Mouse (Mus musculus): ENCODE measurements around the gene Scrn1. TPM values are rescaled to one million over a fixed set of nuclear protein-coding genes. Genes with fewer than 3 reads are reported as not detected.

Gene Scrn1
- polyA plus RNA-seq, 1 experiment = 40.6 TPM

DNA sequence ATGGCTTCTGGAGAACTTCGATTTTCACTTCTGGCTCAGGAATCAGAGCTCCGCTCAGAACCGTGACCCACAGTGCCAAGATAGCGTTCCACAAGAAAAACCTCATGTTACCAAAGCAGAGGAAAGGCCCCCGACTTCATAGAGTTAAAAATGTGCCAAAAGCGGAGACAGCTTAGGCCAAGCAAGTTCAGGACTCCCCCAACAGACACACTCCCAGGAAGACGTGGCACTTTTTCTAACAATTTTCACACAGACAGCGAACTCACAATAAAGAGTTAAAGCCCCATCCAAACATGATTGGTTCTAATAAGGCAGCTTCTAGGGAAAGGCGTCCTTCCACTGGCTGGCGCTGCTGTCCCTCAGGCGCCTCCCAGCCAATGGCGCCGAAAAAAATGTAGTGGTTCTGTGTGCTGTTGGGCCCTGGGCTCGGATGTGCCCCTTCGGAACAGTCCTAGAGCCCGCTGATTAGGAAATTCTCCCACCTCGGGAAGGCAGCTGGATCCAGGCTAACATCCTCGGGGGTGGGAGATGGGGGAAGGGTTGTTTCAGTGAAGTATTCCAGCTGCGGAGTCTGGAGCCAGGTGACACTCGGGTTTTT is 26.7 kb upstream of the Scrn1 start:
- Histone ChIP-seq H3K79me2 (ENCODE audit: control insufficient read depth, insufficient read depth) (no peaks in the 10 kb centered on the region), H3ac (ENCODE audit: control insufficient read depth, insufficient read length, low read depth) (peak overlapping the region; percentile 71), H3K79me3 (ENCODE audit: low read depth) (peaks cover 4% of the 10 kb centered on the region), H3K4me3 (ENCODE audit: insufficient read depth, poor library complexity, severe bottlenecking) (peak overlapping the region; percentile 52), H3K36me3 (ENCODE audit: control insufficient read depth, insufficient read depth) (no peaks in the 10 kb centered on the region), H3K27me3 (ENCODE audit: control insufficient read depth, insufficient read depth, insufficient read length) (no peaks in the 10 kb centered on the region)
- TF ChIP-seq CEBPB (IDR thresholded peaks at IDR 0.05; ENCODE audit: low read depth) = no peak
- TF ChIP-seq USF1 (IDR thresholded peaks at IDR 0.05; ENCODE audit: low read depth) = no peak
- TF ChIP-seq CTCF (IDR thresholded peaks at IDR 0.05; ENCODE audit: control insufficient read depth, insufficient read depth, insufficient read length) = no peak
- TF ChIP-seq FOSL1 (IDR thresholded peaks at IDR 0.05; ENCODE audit: insufficient read depth, low read length, poor library complexity, severe bottlenecking) = no peak
- no peak for TF ChIP-seq MYOG (IDR thresholded peaks at IDR 0.05; ENCODE audit: control insufficient read depth, extremely low read depth, insufficient read length)
- no peak for TF ChIP-seq MAX (IDR thresholded peaks at IDR 0.05)
- no peak for TF ChIP-seq MYOD1 (IDR thresholded peaks at IDR 0.05; ENCODE audit: control insufficient read depth, insufficient read length, low read depth)

DNA sequence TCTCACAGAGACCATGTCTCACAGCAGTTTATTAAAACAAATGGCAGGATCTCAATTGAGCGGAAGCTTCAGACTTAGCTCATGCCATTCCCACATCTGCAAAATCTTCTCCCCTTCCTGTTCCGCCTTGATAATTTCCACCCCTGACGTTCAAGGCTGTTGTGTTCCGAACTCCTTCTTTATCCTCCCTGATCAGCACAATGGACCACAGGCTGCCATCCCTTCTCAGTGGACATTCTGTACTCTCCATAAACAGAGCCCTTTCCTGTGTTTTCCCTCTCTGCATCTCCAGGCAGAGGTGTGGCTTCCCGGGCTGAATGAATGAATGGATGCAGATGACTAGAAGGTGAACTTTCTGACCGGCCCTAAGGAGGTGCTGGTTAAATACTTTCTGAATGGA is 25.5 kb upstream of the Scrn1 start:
- Histone ChIP-seq H3K79me2 (ENCODE audit: control insufficient read depth, insufficient read depth) (no peaks in the 10 kb centered on the region), H3ac (ENCODE audit: control insufficient read depth, insufficient read length, low read depth) (no peak overlapping the region), H3K4me3 (ENCODE audit: insufficient read depth, poor library complexity, severe bottlenecking) (no peak overlapping the region), H3K36me3 (ENCODE audit: control insufficient read depth, insufficient read depth) (no peaks in the 10 kb centered on the region), H3K79me3 (ENCODE audit: low read depth) (peaks cover 4% of the 10 kb centered on the region), H3K27me3 (ENCODE audit: control insufficient read depth, insufficient read depth, insufficient read length) (no peaks in the 10 kb centered on the region)
- no peak for TF ChIP-seq FOSL1 (IDR thresholded peaks at IDR 0.05; ENCODE audit: insufficient read depth, low read length, poor library complexity, severe bottlenecking)

DNA sequence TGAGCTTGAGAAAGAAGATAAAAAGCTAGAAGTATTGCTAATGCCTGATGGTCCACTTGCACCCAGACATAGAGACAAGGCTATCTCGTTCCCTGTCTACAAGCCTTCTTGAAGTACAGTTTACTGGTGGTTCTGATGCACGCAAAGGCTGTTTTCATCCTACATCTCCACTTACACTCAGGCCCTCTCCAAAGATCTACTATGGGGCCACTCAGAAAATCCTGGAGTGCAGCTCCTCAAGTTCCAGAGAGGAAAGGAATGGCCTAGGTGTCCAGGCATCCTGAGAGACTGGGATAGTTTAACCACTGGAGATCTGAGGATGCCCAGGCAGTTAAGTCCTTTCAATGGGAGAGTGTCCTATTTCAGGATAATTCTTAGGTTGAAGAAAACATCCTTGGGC is 24.4 kb upstream of the Scrn1 start:
- H3ac ChIP-seq (ENCODE audit: control insufficient read depth, insufficient read length, low read depth) = no peak overlapping the region
- no peaks in the 10 kb centered on the region for H3K27me3 ChIP-seq (ENCODE audit: control insufficient read depth, insufficient read depth, insufficient read length)
- H3K36me3 ChIP-seq (ENCODE audit: control insufficient read depth, insufficient read depth) = no peaks in the 10 kb centered on the region
- TF ChIP-seq MAX (IDR thresholded peaks at IDR 0.05) = no peak
- TF ChIP-seq USF1 (IDR thresholded peaks at IDR 0.05; ENCODE audit: low read depth) = no peak
- no peak for TF ChIP-seq CTCF (IDR thresholded peaks at IDR 0.05; ENCODE audit: control insufficient read depth, insufficient read depth, insufficient read length)
- no peak for TF ChIP-seq FOSL1 (IDR thresholded peaks at IDR 0.05; ENCODE audit: insufficient read depth, low read length, poor library complexity, severe bottlenecking)
- no peak for TF ChIP-seq MYOD1 (IDR thresholded peaks at IDR 0.05; ENCODE audit: control insufficient read depth, insufficient read length, low read depth)
- no peak for TF ChIP-seq CEBPB (IDR thresholded peaks at IDR 0.05; ENCODE audit: low read depth)
- TF ChIP-seq MYOG (IDR thresholded peaks at IDR 0.05; ENCODE audit: control insufficient read depth, extremely low read depth, insufficient read length) = no peak
- no peaks in the 10 kb centered on the region for H3K79me2 ChIP-seq (ENCODE audit: control insufficient read depth, insufficient read depth)
- no peak overlapping the region for H3K4me3 ChIP-seq (ENCODE audit: insufficient read depth, poor library complexity, severe bottlenecking)
- no peaks in the 10 kb centered on the region for H3K79me3 ChIP-seq (ENCODE audit: low read depth)

DNA sequence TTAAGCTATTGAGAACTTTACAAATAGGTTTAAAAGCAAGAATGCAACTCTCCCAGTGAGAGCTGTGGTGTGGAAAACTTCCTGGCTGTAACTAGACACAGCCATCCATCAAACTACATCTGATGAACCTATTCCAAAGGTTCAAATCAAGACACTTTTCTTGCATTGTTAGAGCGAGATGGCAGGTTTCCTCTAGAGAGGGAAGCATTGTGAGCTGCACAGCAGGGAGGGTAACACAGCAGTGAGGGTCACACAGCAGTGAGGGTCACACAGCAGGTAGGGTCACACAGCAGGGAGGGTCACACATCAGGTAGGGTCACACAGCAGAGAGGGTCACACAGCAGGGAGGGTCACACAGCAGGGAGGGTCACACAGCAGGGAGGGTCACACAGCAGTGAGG is 21.9 kb upstream of the Scrn1 start:
- no peaks in the 10 kb centered on the region for H3K79me3 ChIP-seq (ENCODE audit: low read depth)
- no peaks in the 10 kb centered on the region for H3K36me3 ChIP-seq (ENCODE audit: control insufficient read depth, insufficient read depth)
- H3K27me3 ChIP-seq (ENCODE audit: control insufficient read depth, insufficient read depth, insufficient read length) = no peaks in the 10 kb centered on the region
- H3ac ChIP-seq (ENCODE audit: control insufficient read depth, insufficient read length, low read depth) = no peak overlapping the region
- TF ChIP-seq MYOG (IDR thresholded peaks at IDR 0.05; ENCODE audit: control insufficient read depth, extremely low read depth, insufficient read length) = no peak
- TF ChIP-seq FOSL1 (IDR thresholded peaks at IDR 0.05; ENCODE audit: insufficient read depth, low read length, poor library complexity, severe bottlenecking) = no peak
- no peak for TF ChIP-seq USF1 (IDR thresholded peaks at IDR 0.05; ENCODE audit: low read depth)
- TF ChIP-seq MYOD1 (IDR thresholded peaks at IDR 0.05; ENCODE audit: control insufficient read depth, insufficient read length, low read depth) = no peak
- TF ChIP-seq CEBPB (IDR thresholded peaks at IDR 0.05; ENCODE audit: low read depth) = no peak
- TF ChIP-seq CTCF (IDR thresholded peaks at IDR 0.05; ENCODE audit: control insufficient read depth, insufficient read depth, insufficient read length) = no peak
- no peak overlapping the region for H3K4me3 ChIP-seq (ENCODE audit: insufficient read depth, poor library complexity, severe bottlenecking)
- no peaks in the 10 kb centered on the region for H3K79me2 ChIP-seq (ENCODE audit: control insufficient read depth, insufficient read depth)

DNA sequence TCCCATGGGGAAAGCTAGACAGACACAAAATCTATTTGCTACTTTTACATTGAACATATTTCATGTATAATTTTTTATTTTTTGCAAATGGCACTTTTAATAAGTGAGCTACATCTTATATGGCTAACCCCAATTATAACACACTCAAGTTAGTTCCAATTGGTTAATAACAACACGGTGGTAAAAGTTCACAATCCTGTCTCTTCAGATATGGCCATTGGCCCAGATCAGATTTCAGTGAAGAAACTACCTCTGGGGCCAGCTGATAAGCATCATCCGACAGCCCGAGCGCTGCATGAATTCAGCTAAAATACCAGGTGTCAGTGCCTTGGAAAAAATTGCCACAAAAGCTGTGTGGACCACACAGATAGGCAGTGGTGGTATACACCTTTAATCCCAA is 21.4 kb upstream of the Scrn1 start:
- no peaks in the 10 kb centered on the region for H3K36me3 ChIP-seq (ENCODE audit: control insufficient read depth, insufficient read depth)
- TF ChIP-seq CEBPB (IDR thresholded peaks at IDR 0.05; ENCODE audit: low read depth) (no peak), MAX (IDR thresholded peaks at IDR 0.05) (no peak), MYOG (IDR thresholded peaks at IDR 0.05; ENCODE audit: control insufficient read depth, extremely low read depth, insufficient read length) (no peak), CTCF (IDR thresholded peaks at IDR 0.05; ENCODE audit: control insufficient read depth, insufficient read depth, insufficient read length) (no peak), FOSL1 (IDR thresholded peaks at IDR 0.05; ENCODE audit: insufficient read depth, low read length, poor library complexity, severe bottlenecking) (no peak), MYOD1 (IDR thresholded peaks at IDR 0.05; ENCODE audit: control insufficient read depth, insufficient read length, low read depth) (no peak), USF1 (IDR thresholded peaks at IDR 0.05; ENCODE audit: low read depth) (no peak)
- H3K79me2 ChIP-seq (ENCODE audit: control insufficient read depth, insufficient read depth) = no peaks in the 10 kb centered on the region
- no peaks in the 10 kb centered on the region for H3K79me3 ChIP-seq (ENCODE audit: low read depth)
- H3K27me3 ChIP-seq (ENCODE audit: control insufficient read depth, insufficient read depth, insufficient read length) = no peaks in the 10 kb centered on the region
- no peak overlapping the region for H3K4me3 ChIP-seq (ENCODE audit: insufficient read depth, poor library complexity, severe bottlenecking)
- no peak overlapping the region for H3ac ChIP-seq (ENCODE audit: control insufficient read depth, insufficient read length, low read depth)

DNA sequence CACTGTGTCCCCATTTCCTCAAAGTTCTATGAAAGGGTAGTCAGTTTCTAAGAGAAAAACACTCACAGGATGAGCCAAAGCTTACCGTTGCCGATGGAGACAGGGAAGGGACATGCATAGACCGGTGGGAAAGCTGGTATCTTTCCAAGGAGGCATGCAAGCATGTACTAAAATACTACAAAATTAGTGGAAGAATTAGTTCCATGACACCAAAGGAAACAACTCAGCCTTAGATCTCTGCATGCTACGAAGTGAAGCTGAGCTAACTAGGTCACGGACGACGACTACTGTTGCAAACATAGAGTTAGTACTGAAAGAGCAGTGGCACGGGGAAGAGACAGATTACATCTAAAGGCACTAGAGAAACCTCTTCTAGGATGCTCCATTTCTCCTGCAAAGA is 20.6 kb upstream of the Scrn1 start:
- TF ChIP-seq CEBPB (IDR thresholded peaks at IDR 0.05; ENCODE audit: low read depth) (no peak), CTCF (IDR thresholded peaks at IDR 0.05; ENCODE audit: control insufficient read depth, insufficient read depth, insufficient read length) (no peak), FOSL1 (IDR thresholded peaks at IDR 0.05; ENCODE audit: insufficient read depth, low read length, poor library complexity, severe bottlenecking) (no peak), MYOG (IDR thresholded peaks at IDR 0.05; ENCODE audit: control insufficient read depth, extremely low read depth, insufficient read length) (no peak), MYOD1 (IDR thresholded peaks at IDR 0.05; ENCODE audit: control insufficient read depth, insufficient read length, low read depth) (no peak), USF1 (IDR thresholded peaks at IDR 0.05; ENCODE audit: low read depth) (no peak), MAX (IDR thresholded peaks at IDR 0.05) (no peak)
- H3K27me3 ChIP-seq (ENCODE audit: control insufficient read depth, insufficient read depth, insufficient read length) = no peaks in the 10 kb centered on the region
- no peaks in the 10 kb centered on the region for H3K79me2 ChIP-seq (ENCODE audit: control insufficient read depth, insufficient read depth)
- H3K36me3 ChIP-seq (ENCODE audit: control insufficient read depth, insufficient read depth) = no peaks in the 10 kb centered on the region
- no peak overlapping the region for H3ac ChIP-seq (ENCODE audit: control insufficient read depth, insufficient read length, low read depth)
- no peaks in the 10 kb centered on the region for H3K79me3 ChIP-seq (ENCODE audit: low read depth)
- H3K4me3 ChIP-seq (ENCODE audit: insufficient read depth, poor library complexity, severe bottlenecking) = no peak overlapping the region
